Mouse (Mus musculus) urinary bladder, adult 18-20 months (tissue): Measurements from ENCODE around the gene Lgi4.

ENCODE experiments used
- DNase-seq, 2 experiments: peaks; one replicate each; pipeline ENCODE4 v3.0.0; 2022; ENCODE audit warnings: low spot score in 2 of 2, mixed read lengths in 2 of 2

The Lgi4 gene

GRCm38 (mm10) chr7:31107781-31108180, 48.6 kb downstream of the Lgi4 start:
- DNase-seq = no peak

DNA sequence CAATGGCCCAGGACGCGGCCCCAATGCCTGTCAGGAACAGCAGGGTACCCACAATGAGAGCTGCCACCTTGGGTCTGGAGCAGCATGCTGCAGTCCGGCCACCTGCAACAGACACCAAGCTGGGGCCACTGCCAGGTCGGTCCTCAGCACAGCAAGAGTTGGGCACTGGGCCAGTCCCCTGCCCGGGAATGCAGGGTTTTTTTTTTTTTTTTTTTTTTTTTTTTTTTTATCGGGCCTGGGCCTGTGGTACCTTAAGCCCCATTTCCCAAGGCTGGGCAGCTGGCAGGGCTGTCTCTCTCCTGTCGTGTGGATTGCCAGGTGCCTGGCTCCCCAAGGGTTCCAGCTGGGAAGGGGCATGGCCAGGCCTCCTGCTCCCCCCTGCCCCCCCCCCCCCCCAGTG, 49.9 kb downstream of the Lgi4 start:
- no peak for DNase-seq

DNA sequence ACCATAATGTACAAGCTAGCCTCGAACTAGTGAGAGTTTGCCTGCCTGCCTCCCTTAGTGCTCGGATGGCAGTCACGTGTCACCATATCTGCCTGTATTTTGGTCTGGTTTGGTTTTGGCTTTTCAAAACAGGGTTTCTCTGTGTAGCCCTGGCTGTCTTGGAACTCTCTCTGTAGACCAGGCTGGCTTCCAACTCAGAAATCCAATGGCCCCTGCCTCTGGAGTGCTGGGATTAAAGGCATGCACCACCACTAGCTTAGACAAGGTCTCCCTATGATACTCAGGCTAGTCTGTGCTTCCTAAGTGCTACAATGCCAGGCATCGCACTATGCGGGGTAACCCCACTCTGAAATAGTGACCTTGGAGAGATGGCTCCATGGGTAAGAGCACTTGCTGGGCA, 50.7 kb downstream of the Lgi4 start:
- no peak for DNase-seq

GRCm38 (mm10) chr7:31110861-31111385, 51.8 kb downstream of the Lgi4 start:
- no peak for DNase-seq

GRCm38 (mm10) chr7:31112036-31112435, 52.9 kb downstream of the Lgi4 start:
- DNase-seq = no peak

DNA sequence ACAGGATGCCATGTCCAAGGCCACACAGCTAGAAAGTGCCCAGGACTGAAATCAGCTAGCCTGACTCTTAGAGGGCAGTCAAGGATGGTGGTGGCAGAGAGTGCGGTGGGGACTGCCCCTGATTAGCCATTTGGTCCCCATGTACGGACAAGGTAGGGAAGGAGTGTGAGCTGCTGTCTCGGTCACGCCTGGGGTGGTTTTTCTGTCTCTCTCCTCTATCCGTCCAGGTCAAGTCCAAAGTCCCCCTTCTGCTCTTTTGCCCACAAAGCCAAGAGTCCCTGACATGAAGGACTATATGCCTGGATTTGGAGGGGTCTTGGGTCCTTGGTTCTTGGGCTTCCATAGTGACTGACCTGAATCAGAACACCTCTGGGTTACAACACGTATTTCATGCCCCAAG, 54.7 kb downstream of the Lgi4 start:
- DNase-seq = no peak

DNA sequence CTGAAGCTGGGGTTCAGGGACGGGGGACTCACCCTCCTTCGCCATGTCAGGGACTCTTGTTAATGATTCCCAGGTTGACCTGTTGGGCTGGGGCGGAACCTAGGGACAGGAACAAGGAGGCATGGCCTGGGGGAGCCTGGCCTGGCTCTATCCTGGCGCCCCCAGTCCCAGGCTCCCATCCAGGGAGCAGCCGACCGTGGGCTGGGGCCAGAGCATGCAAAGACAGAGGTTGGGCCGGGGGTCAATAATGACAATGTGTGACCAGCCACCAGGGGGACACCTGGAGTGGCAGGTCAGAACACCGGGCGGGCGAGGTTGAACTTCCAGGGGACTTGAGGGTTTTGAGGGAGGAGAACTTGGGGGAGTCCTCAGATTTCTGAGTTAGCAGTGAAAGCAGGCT, 55.5 kb downstream of the Lgi4 start:
- no peak for DNase-seq

DNA sequence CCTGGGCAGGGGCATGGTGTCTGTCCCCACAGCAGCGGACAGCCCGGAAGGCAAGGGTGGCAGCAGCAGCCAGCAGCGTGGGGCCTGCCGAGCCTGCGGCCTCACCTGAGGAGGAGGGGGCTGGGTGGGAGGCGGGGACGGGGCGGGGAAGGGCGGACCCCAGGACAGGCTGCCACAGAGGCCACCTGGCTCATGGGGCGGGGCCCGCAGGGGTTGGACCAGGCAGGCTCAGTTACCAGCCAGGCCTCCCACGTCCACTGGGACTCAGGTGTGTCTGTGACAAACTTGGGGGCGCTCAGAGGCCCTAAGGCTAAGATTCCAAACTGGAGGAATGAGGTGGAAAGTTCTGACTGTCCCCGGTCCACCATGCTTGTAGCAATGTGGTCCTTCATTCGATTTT, 56.0 kb downstream of the Lgi4 start, which contains the start of gene Hpn:
Gene Hpn, minus strand, starts transcription at position 109 of the 400 bp plus-strand sequence.
- no peak for DNase-seq

GRCm38 (mm10) chr7:31115587-31116043, 56.5 kb downstream of the Lgi4 start:
- no peak for DNase-seq

DNA sequence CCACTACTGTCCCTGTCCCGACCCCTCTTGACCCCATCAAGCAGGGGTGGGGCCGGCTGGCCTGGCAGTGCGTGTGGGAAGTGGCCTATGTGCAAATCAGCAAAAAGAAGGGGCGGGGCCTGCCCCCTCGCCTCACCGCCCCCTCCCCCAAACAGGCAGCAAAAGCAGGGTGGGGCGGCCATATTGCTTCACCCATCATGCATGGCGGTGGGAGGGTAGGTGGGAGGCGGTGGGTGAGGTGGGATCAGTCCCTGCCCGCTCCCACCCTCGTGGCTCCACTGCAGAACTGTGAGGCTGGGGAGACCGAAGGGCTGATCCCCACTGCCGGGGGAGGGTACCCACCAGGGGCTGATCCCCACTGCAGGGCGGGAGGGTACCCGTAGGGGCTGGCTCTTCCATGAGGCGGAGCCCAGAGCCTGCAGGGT, 57.6 kb downstream of the Lgi4 start:
- DNase-seq = no peak

DNA sequence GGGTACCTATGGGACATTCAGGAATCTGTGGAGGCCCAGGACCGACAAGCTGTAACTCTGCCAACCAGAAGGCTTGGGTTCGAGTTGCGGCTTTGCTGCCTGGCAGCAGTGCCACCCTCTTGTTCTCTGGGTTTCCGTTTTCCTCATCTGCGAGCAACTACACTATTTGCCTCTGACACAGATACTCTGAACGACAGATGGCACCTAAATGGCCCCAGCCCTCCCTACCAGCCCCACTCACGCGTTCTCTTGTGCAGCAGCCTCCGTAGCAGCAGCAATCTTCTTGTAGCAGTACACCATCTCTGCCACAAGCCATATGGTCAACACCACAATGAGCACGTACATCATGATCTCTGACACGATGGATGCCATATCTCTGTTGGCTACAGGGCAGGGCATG, 58.3 kb downstream of the Lgi4 start:
- DNase-seq = no peak

GRCm38 (mm10) chr7:31118486-31118885, 59.3 kb downstream of the Lgi4 start:
- DNase-seq = no peak

- DNase-seq = no peak
Observed at GRCm38 (mm10) chr7:31119556-31119955, 60.4 kb downstream of the Lgi4 start.
